Mouse (Mus musculus) left cerebral cortex, adult 18-20 months (tissue): Measurements from ENCODE around the gene Pde8a. TPM values are rescaled to one million over a fixed set of nuclear protein-coding genes. Genes with fewer than 3 reads are reported as not detected.

Experiments used
- DNase-seq, 2 experiments: peaks; one replicate each; pipeline ENCODE4 v3.0.0; 2021 to 2022; ENCODE audit warnings: low spot score in 2 of 2, mixed read lengths in 1 of 2
- total RNA-seq, 2 experiments: library from RNA; stranded (reverse); gene quantifications; 2 replicates each; pipeline ENCODE4 v1.2.3; 2021

Pde8a gene
- total RNA-seq, 2 experiments from 2014 or later = 7.5 to 7.9 TPM

DNA sequence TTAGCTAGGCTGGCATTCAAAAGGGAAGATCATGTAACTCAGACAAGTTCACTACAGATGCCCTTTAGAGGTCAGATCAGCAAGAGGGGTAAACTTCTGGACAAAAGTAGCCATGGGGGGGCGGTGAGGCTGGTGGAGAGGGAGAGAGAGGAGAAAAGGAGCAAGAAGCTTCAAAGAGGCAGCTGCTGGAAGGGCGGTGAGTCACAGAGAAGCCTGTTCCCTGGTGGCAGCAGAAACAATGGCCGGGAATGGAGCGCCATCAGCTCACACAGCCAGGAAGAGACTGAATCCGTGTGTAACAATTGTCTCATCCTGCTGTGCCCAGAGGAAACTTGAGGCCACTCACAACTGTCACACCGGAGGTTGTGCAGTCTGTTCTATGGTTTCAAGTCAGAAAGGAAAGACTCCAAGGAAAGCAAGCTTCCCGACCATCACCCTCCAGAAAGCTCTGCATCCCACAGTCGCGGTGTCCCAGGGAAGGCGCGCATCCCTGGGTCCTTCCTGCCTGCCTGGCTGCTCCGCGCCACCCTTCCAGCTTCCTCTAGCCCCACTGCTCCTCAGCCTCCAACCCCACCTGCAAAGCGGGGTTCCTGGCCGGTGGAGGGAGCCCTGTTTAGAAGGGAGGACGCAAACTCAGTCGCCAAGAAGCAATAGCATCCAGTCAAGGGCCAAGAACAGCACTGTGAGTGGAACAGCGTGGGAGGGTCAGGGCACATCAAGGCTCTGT is 122.5 kb downstream of the Pde8a start:
- DNase-seq = no peak

DNA sequence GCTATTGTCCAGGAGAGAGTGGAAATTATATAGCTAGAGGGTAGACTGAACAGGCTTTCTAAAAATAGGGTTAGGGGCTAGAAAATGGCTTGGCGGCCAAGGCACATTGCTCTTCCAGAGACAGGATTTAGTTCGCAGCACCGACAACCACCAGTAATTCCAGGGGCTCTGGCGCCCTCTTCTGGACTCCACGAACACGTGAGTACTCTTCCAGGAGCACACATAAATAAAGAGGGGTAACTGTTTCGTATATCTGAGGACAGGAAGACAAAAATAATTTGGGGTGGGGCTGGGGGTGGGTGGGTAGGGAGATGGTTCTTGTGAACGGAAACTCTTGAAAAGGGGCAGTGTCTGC is 123.0 kb downstream of the Pde8a start:
- DNase-seq = peak; percentile 43 to 46

DNA sequence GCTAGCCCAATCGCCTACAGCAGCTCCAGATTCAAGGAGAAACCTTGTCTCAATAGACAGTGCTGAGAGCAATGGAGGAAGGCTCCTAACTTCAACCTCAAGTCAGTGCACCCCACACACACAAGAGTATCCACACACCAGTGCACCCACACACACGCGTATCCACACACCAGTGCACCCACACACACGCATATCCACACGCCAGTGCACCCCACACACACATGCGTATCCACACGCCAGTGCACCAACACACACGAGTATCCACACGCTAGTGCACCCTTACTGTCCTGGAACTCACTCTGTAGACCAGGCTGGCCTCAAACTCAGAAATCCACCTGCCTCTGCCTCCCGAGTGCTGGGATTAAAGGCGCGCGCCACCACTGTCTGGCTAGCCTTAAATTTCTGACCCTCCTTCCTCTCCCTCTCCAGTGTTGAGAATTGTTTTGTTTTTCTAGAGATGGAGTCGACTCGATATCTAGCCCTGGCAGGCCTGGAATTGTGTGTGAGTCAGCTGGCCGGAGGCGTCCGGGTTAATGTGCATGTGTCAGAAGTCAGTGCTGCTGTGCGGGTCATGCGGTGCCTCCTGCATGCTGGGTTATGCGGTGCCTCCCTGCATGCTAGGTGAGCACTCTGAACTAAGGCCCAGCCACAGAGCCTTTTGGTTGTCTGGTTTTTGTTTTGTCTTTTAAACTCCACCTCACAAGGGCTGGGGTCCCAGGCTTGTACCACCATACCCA is 124.6 kb downstream of the Pde8a start:
- no peak for DNase-seq

DNA sequence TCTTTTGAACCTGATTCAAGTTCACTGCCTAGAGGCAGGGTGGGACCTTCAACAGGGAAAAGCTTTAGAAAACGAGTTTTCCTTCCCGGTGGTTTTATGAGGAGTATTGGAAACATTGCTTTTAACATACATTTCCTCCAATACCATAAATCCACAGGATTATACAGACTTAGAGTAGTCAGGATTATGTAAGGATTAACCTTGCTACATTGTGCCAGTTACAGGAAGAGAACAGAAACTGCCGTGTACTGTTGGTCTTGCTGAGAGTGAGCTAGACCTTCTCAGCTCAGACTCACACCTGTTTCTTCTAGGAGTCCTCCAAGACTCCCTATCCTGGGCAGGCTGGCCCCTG is 125.1 kb downstream of the Pde8a start:
- DNase-seq = no peak

DNA sequence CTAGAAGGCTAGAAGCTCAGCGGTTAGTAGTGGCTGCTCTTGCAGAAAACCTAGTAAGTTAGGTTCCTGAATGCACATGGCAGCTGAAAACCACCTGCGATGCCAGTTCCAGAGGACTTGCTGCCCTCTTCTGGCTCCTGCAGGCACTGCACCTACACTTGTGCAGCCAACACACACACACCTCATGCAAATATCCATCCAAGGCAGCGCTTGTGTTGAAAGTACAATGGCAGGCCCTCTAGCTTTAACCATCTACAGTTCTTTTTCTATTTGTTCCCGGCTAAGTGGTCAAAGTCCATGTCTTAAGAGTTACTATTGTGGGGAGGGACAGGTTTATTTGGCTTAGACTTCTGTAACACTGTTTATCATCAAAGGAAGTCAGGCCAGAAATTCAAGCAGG is 126.4 kb downstream of the Pde8a start:
- peak in 1 of 2 experiments; percentile 47 for DNase-seq

DNA sequence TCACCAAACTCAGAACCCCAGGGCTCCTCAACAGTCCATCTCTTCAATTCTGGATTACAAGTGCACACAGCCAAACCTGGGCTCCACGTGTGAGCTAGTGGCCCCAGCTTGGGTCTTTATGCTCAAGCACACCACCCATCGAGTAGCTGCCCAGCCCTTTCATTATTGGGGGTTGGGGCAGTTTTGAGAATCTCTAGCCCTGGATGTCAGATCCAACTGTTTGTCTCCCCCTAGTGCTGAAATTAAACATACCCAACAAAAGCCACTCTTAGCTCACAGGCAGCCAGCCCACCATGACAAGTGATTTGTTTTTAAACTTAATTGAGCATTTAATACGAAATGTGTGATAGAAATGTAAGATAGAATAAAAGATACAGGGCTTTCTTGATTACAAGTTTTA is 128.2 kb downstream of the Pde8a start:
- no peak for DNase-seq

DNA sequence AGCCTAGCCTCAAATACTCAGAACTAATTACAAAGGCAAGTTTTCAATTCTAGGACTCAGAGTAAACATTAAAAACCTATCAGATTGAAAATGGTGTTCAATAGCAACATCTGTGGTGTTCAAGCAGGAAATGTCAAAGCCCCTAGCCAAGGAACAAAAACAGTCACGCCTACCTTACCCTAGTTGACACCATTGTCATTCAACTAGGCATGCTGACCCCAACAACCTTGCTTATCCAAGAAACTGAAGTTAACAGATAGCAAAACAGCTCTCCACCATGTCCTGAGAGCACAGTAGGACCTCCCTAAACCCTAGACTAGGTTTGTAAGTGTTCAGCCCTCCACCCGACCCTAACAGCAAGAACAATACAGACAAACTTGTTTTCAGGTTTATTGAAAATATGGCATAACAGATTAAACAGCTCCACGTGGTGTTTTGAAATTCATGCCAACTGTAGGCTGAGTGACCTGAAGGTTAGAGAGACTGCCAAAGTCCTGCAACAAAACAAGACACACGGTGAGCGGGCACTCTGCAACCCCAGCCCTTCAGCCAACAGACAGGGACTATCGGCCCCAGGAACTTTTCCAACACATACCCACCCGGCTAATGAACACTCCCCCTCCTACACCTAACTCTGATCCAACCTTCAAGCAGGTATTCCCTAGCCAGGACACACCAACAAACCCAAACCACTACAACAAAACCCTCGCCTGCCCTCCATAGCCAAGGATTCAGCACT is 129.1 kb downstream of the Pde8a start:
- no peak for DNase-seq

DNA sequence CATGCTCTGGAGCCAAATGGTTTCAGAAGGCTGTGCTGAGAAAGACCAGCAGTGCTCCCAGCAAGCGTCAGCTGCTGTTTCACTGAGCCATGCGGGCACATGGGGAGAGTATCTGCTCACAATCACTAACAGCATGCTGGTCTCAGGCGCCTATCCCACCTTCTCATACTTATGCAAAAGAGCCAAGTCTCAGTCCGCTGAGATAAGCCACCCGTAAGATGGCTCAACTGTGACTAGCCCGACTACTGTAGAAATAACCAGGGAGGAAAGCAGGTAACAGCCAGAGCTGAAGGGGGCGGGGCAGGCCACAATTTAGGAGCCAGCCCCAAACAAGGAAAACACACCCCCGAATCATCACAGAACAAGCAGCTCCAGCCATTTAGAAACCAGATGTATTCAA is 129.9 kb downstream of the Pde8a start:
- no peak for DNase-seq

DNA sequence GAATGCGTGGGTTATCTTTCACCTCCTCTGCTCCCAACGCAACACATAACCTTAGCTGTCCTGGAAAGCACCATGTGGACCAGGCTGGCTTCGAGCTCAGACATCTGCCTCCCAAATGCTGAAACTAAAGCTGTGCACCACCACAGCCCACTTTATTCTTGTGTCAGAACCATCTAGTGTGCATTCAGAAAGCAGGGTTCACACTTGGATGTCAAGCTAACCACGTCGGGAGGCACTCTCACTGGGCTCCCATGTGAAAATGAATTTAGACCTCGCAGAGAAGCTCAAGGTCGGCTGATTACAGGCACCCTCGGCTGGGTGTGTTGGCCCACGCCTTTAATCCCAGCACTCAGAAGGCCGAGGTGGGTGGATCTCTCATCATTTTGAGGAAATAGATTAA is 130.4 kb downstream of the Pde8a start:
- DNase-seq = no peak

DNA sequence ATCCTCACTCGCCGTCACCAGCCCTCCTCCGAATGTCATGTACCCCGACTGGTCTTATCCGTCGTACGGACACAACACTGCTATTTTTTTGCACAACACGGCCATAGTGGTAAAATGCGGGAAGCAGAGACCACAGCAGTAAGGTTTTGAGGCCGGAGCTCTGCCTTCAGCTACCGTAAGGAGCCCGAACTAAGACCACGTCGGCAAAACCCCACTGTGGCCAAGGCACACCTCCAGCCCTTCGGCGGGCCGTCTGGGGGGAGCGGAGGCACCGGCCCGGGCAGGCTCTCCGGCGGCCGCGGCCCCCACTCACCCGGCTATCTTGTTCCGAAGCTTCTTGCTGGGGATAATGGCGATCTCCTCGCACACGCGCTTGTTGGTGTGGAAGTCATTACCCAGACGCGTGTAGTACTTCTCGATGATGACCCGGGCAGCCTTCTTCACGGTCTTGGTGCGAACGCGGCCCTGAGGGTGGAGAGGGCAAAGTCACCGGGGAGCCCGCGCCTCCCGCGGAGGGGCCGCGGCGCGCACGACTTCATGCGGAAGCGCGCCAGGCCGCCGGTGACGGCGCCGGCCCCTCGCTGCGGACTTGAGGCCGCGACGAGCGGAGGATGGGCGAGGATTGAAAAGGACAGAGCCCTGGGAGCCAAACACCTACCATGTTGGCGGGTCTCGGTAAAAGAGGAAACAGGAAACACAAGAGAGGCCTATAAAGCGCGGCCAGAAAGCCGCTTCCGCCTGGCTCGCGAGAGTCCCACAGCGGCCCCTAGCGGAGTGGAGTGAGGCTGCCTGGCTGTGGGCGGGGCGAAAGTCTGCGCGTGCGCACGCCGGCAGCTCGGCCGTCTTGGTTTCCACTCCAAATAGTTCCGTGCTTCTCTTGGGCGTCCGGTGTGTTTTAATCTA is 131.4 kb downstream of the Pde8a start, which contains the start of gene Rps17:
Gene Rps17 (minus strand): TSS at position 711 of the 903 bp plus-strand sequence.
- DNase-seq = peak; percentile 97 to 98

DNA sequence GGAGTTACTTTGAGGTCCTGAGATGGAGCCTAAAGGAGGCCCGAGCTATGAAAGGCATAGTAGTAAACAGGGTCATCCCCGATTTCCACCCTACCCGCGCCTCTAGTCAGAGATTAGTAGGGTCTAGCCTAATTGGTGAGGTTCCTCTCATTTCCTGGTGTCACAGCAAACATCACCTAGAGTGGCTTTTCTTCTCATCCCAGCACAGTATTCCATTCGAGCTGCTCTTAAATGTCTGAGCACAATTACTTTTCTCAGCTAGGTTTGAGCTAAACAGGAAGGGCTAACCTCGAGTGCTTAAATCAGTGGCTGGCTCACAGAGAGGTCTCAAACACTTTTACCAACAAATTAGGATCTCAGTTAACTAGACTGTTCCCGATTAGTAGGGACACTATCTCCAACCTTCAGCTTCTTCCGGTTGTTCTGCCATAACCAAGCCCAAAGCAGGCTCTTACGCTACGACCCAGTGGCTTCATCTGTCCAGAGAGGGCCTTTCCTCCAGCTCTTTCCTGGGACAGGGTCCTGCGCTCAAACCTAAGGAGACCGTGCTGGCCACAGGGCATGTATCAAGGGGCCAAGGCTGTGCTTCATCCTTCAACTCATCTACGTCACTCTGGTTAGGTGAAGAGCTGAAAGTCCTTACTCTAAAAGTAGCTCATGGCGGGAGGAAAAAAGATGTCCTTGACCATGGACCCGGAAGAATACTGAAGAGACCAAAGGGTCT is 132.2 kb downstream of the Pde8a start:
- no peak for DNase-seq

DNA sequence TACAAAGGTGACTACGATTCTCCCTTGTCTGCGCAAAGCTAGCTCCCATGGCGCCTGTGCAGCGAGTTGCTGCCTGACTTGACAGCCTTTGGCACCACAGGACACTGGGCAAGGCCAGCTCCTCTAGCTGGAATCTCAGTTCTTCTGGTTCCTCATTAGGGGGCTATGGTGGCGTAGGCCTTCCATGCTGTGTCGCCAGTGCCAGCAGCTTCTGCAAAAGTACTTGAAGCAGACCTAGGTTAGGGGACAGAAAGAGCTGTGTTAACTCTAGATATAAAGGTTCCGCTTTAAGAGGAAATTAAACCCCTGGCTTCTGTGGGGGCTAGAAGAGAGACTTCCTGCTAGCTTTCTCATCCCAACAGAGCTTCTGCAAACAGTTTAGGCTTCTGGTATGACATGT is 134.8 kb downstream of the Pde8a start:
- DNase-seq = no peak

DNA sequence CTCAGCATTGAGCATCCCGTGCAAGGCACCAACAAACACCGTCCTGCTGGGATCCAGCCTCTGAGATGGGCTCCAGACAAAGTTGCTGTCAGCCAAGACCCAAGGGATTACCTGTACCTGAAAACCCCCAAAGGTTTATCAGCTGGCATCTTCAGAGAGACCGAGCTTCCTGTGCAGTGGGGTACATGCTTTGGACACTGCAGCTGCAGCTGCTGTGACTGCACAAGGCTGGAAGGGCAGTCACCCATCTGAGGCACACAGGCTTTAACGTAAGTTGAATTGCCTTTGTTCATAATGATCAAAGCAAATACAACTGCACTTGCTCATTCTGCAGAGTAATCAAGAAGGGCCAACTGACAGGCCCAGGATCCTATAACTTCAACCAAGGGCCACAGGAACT is 138.4 kb downstream of the Pde8a start:
- no peak for DNase-seq

DNA sequence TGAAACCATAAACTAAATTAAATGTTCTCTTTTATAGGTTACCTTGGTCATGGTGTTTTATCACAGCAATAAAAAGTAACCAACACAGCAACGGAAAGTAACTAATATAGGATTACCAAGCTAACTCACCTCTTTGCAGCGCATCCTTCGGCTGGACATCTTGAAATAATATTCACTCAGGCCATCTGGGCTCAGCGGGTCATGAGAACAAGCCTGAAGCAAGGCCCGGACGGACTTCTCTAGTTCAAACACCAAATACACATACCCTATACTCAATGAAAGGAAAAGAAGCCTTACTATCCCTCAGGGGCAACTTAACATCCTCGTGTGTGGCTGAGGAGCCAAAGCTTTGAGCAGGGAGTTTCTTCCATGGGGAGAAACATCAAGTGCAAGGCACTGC is 142.3 kb downstream of the Pde8a start:
- DNase-seq = no peak

DNA sequence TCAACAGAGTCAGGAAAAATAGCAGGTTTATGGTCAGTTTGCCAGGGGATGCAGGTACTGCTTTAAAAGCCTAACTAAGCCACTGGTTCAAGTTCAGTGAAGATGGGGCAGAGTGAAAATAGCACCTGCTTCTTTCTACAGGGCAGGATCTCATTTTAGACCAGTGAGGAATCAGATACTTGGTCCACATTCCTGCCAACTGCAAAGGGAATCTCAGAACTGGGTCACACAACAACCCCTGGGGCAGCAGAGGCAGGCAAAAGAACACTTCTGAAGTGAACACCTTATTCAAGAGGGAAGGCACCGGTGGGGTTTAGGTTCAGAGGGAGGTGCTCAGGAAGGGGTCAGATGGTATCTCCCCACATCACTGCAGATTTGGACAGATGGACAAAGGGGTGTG is 143.0 kb downstream of the Pde8a start:
- DNase-seq = no peak

DNA sequence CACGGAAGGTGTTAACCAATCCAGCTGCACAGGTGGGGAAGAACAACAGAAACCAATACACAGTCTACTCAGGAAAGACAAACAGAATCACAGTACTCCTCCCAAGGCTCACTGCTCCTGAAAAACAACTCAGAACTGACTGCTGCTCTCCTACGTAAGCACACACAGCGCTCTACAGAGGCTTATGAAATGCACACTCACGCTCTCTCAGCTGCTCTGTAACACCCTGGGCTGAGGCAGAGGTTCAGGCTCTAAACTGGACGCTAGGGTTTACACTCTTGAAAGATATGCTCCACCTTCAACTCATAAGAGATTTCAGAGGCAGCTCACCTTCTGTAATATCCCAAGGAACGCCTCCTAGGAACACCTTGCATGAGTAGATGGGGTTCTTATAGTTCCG is 143.6 kb downstream of the Pde8a start:
- DNase-seq = no peak

DNA sequence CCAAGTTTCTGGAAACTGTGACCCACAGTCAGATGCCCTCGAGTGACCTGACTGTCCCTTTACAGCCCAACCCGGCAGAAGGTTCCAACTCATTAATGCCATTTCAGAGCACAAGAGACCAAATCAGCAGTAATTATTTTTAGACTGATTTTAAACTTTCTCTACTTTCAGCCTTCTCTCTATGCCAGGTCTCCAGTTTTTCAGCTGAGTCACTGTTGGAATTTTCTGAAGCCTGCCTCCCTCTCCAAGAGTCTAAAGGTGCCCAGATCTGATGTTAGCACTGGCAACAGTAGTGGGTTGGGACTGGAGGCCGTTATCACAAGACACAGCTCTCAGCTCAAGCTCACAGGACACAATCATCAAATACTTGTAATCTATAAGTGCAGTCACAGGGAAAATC is 154.6 kb downstream of the Pde8a start:
- no peak for DNase-seq

DNA sequence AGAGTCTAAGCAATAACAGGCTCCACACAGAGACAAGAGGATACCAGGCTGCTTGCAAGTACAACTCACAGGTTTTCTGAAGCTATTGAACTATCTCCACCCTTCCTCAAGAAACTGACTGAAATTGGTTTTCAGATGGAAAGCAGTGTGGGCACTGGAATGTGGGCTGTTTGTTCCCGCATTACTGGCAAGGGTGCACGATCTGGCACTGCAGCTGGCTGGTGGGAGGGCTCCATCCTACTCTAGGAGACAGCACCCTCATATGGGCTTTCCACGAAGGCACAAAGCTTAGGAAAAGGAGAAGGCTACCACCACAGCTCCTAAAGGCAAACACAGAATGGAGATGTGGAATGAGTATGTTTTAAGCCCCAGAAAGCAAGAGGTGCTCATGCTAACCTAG is 156.3 kb downstream of the Pde8a start:
- peak; percentile 80 to 85 for DNase-seq

DNA sequence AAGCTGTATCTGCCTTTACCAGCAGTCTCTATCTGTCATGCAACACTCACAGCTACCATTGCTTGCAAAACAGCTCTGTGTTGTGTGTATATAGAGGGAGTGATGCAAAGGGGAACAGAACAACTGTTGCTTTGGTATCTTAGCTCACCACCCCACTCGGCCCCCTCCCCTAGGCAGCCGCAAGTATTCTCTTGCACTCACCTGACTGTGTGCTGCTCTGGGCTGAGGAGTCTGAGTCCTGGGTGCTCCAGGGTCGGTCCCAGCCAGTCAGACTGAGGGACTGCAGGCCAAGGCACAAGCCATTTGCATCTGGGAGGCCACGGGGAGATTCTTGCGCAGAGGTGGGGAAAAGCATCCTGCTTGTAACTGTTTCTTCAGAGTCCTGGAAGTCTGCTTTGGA is 158.4 kb downstream of the Pde8a start:
- DNase-seq = no peak

DNA sequence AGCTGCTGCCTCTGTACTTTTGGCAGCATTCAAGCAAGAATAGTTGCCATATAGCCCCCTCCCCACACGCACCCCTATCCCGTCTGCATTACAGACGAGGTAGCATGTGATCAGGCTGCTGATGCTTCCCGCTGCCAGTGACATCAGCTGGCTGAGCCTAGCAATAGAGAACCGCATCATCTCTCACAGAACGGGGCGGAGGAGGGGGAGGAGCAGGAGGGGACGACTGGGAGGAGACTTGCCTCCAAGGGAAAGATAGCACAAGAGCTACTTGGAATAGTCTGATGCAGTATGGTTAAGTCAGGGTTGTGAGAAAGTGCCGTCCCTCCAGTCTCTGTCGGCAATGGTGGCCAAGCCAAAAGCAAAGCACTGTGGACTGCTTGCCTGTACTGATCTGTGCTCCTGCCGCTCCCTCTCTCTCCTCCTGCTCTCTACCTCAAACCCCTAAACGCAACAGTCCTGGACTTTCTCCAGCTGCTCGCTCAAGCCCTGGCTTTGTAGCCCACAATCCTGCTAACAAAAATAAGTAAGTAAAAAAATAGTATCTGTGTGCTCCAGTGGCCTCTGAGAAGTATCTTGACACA is 159.0 kb downstream of the Pde8a start:
- DNase-seq = peak; percentile 78 to 88
